11 mouse cellular contexts compared by ENCODE assay signal in the genomic region with DNA sequence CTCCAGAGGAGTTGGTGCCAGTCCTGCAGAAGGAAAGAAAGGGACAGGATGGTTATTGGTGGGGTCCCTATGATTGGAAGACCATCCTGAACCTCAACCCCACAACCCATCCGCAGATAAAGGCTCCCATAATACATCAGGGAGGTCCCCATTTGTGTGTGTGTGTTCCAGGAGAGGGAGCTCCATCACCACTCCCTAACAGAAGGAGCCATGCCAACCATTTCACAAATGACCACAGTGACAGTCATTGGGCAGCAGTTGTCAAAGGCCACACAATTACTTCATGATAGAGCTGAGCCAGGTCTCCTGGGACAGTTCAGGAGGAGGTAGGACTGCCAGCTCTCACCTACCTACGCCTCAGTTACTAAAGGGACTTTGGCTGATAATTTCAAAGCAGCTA. TPM values are rescaled to one million over a fixed set of nuclear protein-coding genes. Genes with fewer than 3 reads are reported as not detected.
DNase-seq lines count a peak whose midpoint lies in the region; ATAC-seq and TF ChIP-seq lines count a peak whose summit lies in the region.
"Had no signal": no experiment of that assay in that cellular context is flagged by ENCODE, and none has a peak within 500 bp of the region (broad histone marks: within the 10 kb centered on the region; RNA-seq: fewer than 3 reads in every experiment).

No protein-coding gene starts in this region.

- no peak overlapping the region for H3K9ac ChIP-seq in heart, postnatal 0 days (replicated peaks; ENCODE audit: low read depth, low read length)
- no peak overlapping the region for H3K9ac ChIP-seq in liver, postnatal 0 days (replicated peaks)
- no peak overlapping the region for H3K9ac ChIP-seq in liver, embryonic 11.5 days (ENCODE audit: low read depth, low read length)
- H3K9ac ChIP-seq: heart, embryonic 15.5 days had no signal

- H3K4me1 ChIP-seq in heart, postnatal 0 days (ENCODE audit: control insufficient read depth, insufficient read depth), result no peaks in the 10 kb centered on the region
- H3K4me1 ChIP-seq in heart, embryonic 10.5 days, result no peaks in the 10 kb centered on the region
- no peaks in the 10 kb centered on the region for H3K4me1 ChIP-seq in liver, postnatal 0 days (ENCODE audit: insufficient read depth)
- no peaks in the 10 kb centered on the region for H3K4me1 ChIP-seq in liver, embryonic 11.5 days (replicated peaks; ENCODE audit: control insufficient read depth, insufficient read depth, low read length)
- H3K4me1 ChIP-seq: heart, embryonic 15.5 days had no signal

- no peaks in the 10 kb centered on the region for H3K27me3 ChIP-seq in heart, postnatal 0 days (ENCODE audit: control insufficient read depth, insufficient read depth, low read length)
- no peaks in the 10 kb centered on the region for H3K27me3 ChIP-seq in heart, embryonic 10.5 days (ENCODE audit: insufficient read depth, poor library complexity, severe bottlenecking)
- H3K27me3 ChIP-seq in liver, postnatal 0 days (ENCODE audit: insufficient read depth, low read length), result no peaks in the 10 kb centered on the region
- H3K27me3 ChIP-seq in liver, embryonic 11.5 days (replicated peaks; ENCODE audit: control insufficient read depth, insufficient read depth, low read length), result no peaks in the 10 kb centered on the region; the same call in 1 of the 2 replicates
- H3K27me3 ChIP-seq: heart, embryonic 15.5 days had no signal

- no peak for TF ChIP-seq EP300 in heart, postnatal 0 days (IDR thresholded peaks at IDR 0.05; ENCODE audit: low read depth)
- no peak for TF ChIP-seq EP300 in liver, postnatal 0 days (IDR thresholded peaks at IDR 0.05; ENCODE audit: low read depth)

- ATAC-seq in heart, postnatal 0 days (ENCODE audit: insufficient read depth, low read depth), result peak; percentile 49; the same call in 1 of the 2 replicates
- ATAC-seq in liver, postnatal 0 days, result no peak
- no peak for ATAC-seq in liver, embryonic 11.5 days (replicated peaks; ENCODE audit: low FRiP score)
- ATAC-seq: inflammation-experienced regulatory T-cells, adult 6 months had no signal

- DNase-seq in heart, postnatal 0 days (ENCODE audit: low spot score), result peak; percentile 36
- no peak for DNase-seq in heart, embryonic 10.5 days (ENCODE audit: low spot score)
- no peak for DNase-seq in liver, postnatal 0 days
- DNase-seq in liver, embryonic 11.5 days (ENCODE audit: low spot score), result no peak
- peak; percentile 32 for DNase-seq in brain, adult 2 months (ENCODE audit: low read depth, low spot score)
- DNase-seq in retina, postnatal 1 day, result peak; percentile 45
- DNase-seq in right cerebral cortex, postnatal 25 days, result no peak
- DNase-seq: lung, postnatal 14 days; right cerebral cortex, postnatal 4 days had no signal

- no peak overlapping the region for H3K4me3 ChIP-seq in heart, postnatal 0 days (ENCODE audit: low read depth, low read length)
- H3K4me3 ChIP-seq in heart, embryonic 10.5 days, result no peak overlapping the region
- H3K4me3 ChIP-seq in liver, postnatal 0 days (ENCODE audit: low read depth, low read length), result no peak overlapping the region
- no peak overlapping the region for H3K4me3 ChIP-seq in liver, embryonic 11.5 days (ENCODE audit: low read depth, low read length)
- H3K4me3 ChIP-seq: heart, embryonic 15.5 days had no signal

- H3K36me3 ChIP-seq in heart, postnatal 0 days (replicated peaks; ENCODE audit: control insufficient read depth, insufficient read depth, low read length), result no peaks in the 10 kb centered on the region
- no peaks in the 10 kb centered on the region for H3K36me3 ChIP-seq in heart, embryonic 10.5 days
- peaks cover 3% of the 10 kb centered on the region; the same call in 1 of the 2 replicates for H3K36me3 ChIP-seq in liver, postnatal 0 days (replicated peaks; ENCODE audit: insufficient read depth, low read length)
- H3K36me3 ChIP-seq in liver, embryonic 11.5 days (ENCODE audit: control insufficient read depth, insufficient read depth, low read length), result no peaks in the 10 kb centered on the region
- H3K36me3 ChIP-seq: heart, embryonic 15.5 days had no signal

- no peak overlapping the region for H3K27ac ChIP-seq in heart, postnatal 0 days (ENCODE audit: low read depth)
- no peak overlapping the region for H3K27ac ChIP-seq in heart, embryonic 10.5 days
- no peak overlapping the region for H3K27ac ChIP-seq in liver, postnatal 0 days (ENCODE audit: low read depth)
- no peak overlapping the region for H3K27ac ChIP-seq in liver, embryonic 11.5 days (ENCODE audit: low read depth, low read length)
- H3K27ac ChIP-seq: heart, embryonic 15.5 days had no signal

- peak; percentile 77 for TF ChIP-seq CTCF in heart, postnatal 0 days (IDR thresholded peaks at IDR 0.05; ENCODE audit: low read depth)
- peak; percentile 45 for TF ChIP-seq CTCF in liver, postnatal 0 days (IDR thresholded peaks at IDR 0.05; ENCODE audit: low read depth)

- no peak overlapping the region for H3K4me2 ChIP-seq in heart, postnatal 0 days (ENCODE audit: low read depth, low read length)
- H3K4me2 ChIP-seq in liver, postnatal 0 days (ENCODE audit: low read depth, low read length), result no peak overlapping the region
- no peak overlapping the region for H3K4me2 ChIP-seq in liver, embryonic 11.5 days
- H3K4me2 ChIP-seq: heart, embryonic 15.5 days had no signal

- WGBS in heart, postnatal 0 days, result 54% methylated on average over 2 of the region's 2 CpGs
- WGBS in heart, embryonic 10.5 days, result 74% methylated on average over 2 of the region's 2 CpGs
- WGBS in liver, postnatal 0 days (ENCODE audit: insufficient replicate concordance), result 89% methylated on average over 2 of the region's 2 CpGs
- 79% methylated on average over 2 of the region's 2 CpGs for WGBS in liver, embryonic 11.5 days

- no peaks in the 10 kb centered on the region for H3K9me3 ChIP-seq in heart, postnatal 0 days (replicated peaks; ENCODE audit: control insufficient read depth, low read length)
- no peaks in the 10 kb centered on the region for H3K9me3 ChIP-seq in heart, embryonic 10.5 days
- H3K9me3 ChIP-seq in liver, postnatal 0 days (ENCODE audit: low read length), result no peaks in the 10 kb centered on the region
- no peaks in the 10 kb centered on the region for H3K9me3 ChIP-seq in liver, embryonic 11.5 days (ENCODE audit: control insufficient read depth, low read length)
- H3K9me3 ChIP-seq: heart, embryonic 15.5 days had no signal

RNA-seq across cellular contexts. Expression of gene Dicer1, which starts 20.2 kb away (rescaled TPM):
- total RNA-seq in heart, postnatal 0 days (2014; rRNA removed; ENCODE audit: low replicate concordance), result 17.4 and 32.1 TPM in 2 replicates
- polyA plus RNA-seq in heart, postnatal 0 days (2015; fragmentation: Nextera tagmentation; extraction: Ambion mirVana), result 12.3 and 14.3 TPM in 2 replicates
- polyA plus RNA-seq in heart, embryonic 10.5 days (2016; fragmentation: Nextera tagmentation; extraction: Ambion mirVana), result 33.2 and 37.2 TPM in 2 replicates
- 10.2 and 11.7 TPM in 2 replicates for polyA plus RNA-seq in liver, postnatal 0 days (2015; fragmentation: Nextera tagmentation; extraction: Ambion mirVana)
- 13.8 and 15.4 TPM in 2 replicates for polyA plus RNA-seq in liver, embryonic 11.5 days (2014; fragmentation: Nextera tagmentation; extraction: Ambion mirVana)

Comparison
In these comparisons a context has a peak if more than half of its experiments do, and no peak if none do; other contexts are left out.
1. DNase-seq: peak in heart, postnatal 0 days (single experiment), brain, adult 2 months (single experiment) and retina, postnatal 1 day (single experiment); none in heart, embryonic 10.5 days (single experiment), liver, postnatal 0 days (single experiment), liver, embryonic 11.5 days (single experiment) and right cerebral cortex, postnatal 25 days (single experiment).